Mouse (Mus musculus): Measurements from ENCODE around the gene Pih1d1.

GRCm38 (mm10) chr7:45190186-45190585, 36.1 kb downstream of the Pih1d1 start:
- TF ChIP-seq CTCF (IDR thresholded peaks at IDR 0.05; ENCODE audit: low read depth, low read length) (no peak), POLR2A (IDR thresholded peaks at IDR 0.05; ENCODE audit: borderline replicate concordance, low read depth, low read length) (no peak)

All from bone marrow macrophage, adult 2 months (primary cell).